Mouse (Mus musculus) ES-E14 (cell line): ENCODE data around the gene Arntl. TPM values are rescaled to one million over a fixed set of nuclear protein-coding genes. Genes with fewer than 3 reads are reported as not detected.

ENCODE experiments used
- DNase-seq: peaks from one replicate; pipeline ENCODE4 v3.0.0-alpha.2; 2013; ENCODE audit warnings: low read depth, low spot score
- H3K27ac ChIP-seq: 2 replicates; pipeline ENCODE4 v1.5.1; 2012; ENCODE audit warnings: low read depth, mild to moderate bottlenecking, low read length, moderate library complexity, mixed read lengths; ENCODE audit not compliant: poor library complexity, insufficient read depth, severe bottlenecking
- H3K36me3 ChIP-seq: 2 replicates; pipeline ENCODE4 v1.6.1; 2012; ENCODE audit warnings: mild to moderate bottlenecking, low read length, moderate library complexity, mixed read lengths; ENCODE audit not compliant: control insufficient read depth, poor library complexity, insufficient read depth, severe bottlenecking
- H3K4me1 ChIP-seq, 2 experiments: fragments of 150-350 bp in 1 of 2; sonication (generic) in 1 of 2; 2 replicates each; pipeline ENCODE4 v1.6.1; 2012; ENCODE audit warnings: low read length in 2 of 2, mild to moderate bottlenecking in 1 of 2, mixed read lengths in 1 of 2; ENCODE audit not compliant: control insufficient read depth in 2 of 2, insufficient read depth in 2 of 2, poor library complexity in 1 of 2
- H3K4me3 ChIP-seq, 2 experiments: fragments of 150-350 bp in 1 of 2; sonication (generic) in 1 of 2; 2 replicates each; pipeline ENCODE4 v1.5.1; 2012; ENCODE audit warnings: low read length in 2 of 2, low read depth in 1 of 2, mild to moderate bottlenecking in 1 of 2, mixed read lengths in 1 of 2; ENCODE audit not compliant: insufficient read depth in 1 of 2, poor library complexity in 1 of 2, severe bottlenecking in 1 of 2
- H3K9ac ChIP-seq: 2 replicates; pipeline ENCODE4 v1.6.1; 2012; ENCODE audit warnings: low read depth, mild to moderate bottlenecking, low read length, mixed read lengths; ENCODE audit not compliant: poor library complexity, insufficient read depth, severe bottlenecking
- H3K9me3 ChIP-seq: fragments of 150-350 bp; sonication (generic); 2 replicates; pipeline ENCODE4 v1.6.1; 2012; ENCODE audit warnings: low read depth, mild to moderate bottlenecking, low read length; ENCODE audit not compliant: control insufficient read depth, insufficient read depth
- CHD2 ChIP-seq: IDR thresholded peaks from 2 replicates; pipeline ENCODE4 v1.6.1; 2014; ENCODE audit warnings: mild to moderate bottlenecking, low read depth, low read length, inconsistent platforms
- HCFC1 ChIP-seq: IDR thresholded peaks from 2 replicates; pipeline ENCODE4 v1.6.1; 2012; ENCODE audit warnings: low read length, inconsistent platforms, borderline replicate concordance; ENCODE audit not compliant: insufficient read depth
- MAFK ChIP-seq: IDR thresholded peaks from 2 replicates; pipeline ENCODE4 v1.6.1; 2014; ENCODE audit warnings: mild to moderate bottlenecking, low read depth, low read length, inconsistent platforms; ENCODE audit not compliant: insufficient read depth
- ZC3H11A ChIP-seq: IDR thresholded peaks from 2 replicates; pipeline ENCODE4 v1.6.1; 2012; ENCODE audit warnings: low read depth, mild to moderate bottlenecking, inconsistent platforms, low read length, borderline replicate concordance
- ZNF384 ChIP-seq: IDR thresholded peaks from 2 replicates; pipeline ENCODE4 v1.6.1; 2012; ENCODE audit warnings: low read depth, low read length, inconsistent platforms
- in situ Hi-C, 2 experiments: fragments of 600-800 bp; cut with MboI; formaldehyde crosslinking; loops; one replicate each; pipeline ENCODE4 v1.15.1; 2025; ENCODE audit warnings: low sequenced_read_pairs in 2 of 2, inconsistent platforms in 1 of 2; ENCODE audit not compliant: unreplicated experiment in 2 of 2
- total RNA-seq: library from RNA; depleted of rRNA; stranded (reverse); fragments of 300-350 nt; gene quantifications from 2 replicates; pipeline ENCODE4 v1.2.3, GENCODE M21; 2012

Gene Arntl
- total RNA-seq, 1 experiment: 10.0 TPM

GRCm38 (mm10) chr7:113253777-113254405 is 46.6 kb downstream of the Arntl start:
- Histone ChIP-seq H3K4me3 (no peak overlapping the region), H3K9ac (no peak overlapping the region), H3K27ac (no peak overlapping the region; the same call in 1 of the 2 replicates), H3K4me1 (peaks cover 0 to 2% of the 10 kb centered on the region in 2 experiments; a peak in 2 of 4 replicates), H3K36me3 (no peaks in the 10 kb centered on the region), H3K9me3 (no peaks in the 10 kb centered on the region)
- in situ Hi-C loops: loop anchor here (5.0 to 25.0 kb wide), 3 partner anchors 109 to 342 kb away; no protein-coding TSS in a partner anchor
- DNase-seq: no peak
- TF ChIP-seq ZC3H11A: no peak
- no peak for TF ChIP-seq HCFC1
- no peak for TF ChIP-seq CHD2
- no peak for TF ChIP-seq MAFK
- no peak for TF ChIP-seq ZNF384

DNA sequence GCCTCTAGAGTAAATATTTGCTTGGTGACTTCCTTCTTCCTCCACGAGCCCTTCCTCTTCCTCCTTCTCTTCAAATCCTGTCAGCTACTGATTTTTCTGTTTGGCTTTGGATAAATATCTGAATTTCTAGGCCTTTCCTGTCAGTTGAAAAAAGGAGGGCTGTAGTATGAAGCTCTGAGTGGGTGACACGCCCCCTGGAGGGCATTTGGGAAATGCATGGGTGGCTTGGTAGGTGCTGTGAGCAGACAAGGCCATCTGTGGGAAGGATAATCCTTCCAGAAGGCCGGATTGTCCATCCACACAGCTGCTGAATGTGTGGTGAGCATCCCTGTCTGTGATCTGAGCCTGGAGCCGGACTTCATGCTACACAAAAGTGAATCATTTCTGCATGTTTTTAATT is 48.8 kb downstream of the Arntl start:
- Histone ChIP-seq H3K9me3 (no peaks in the 10 kb centered on the region), H3K9ac (no peak overlapping the region), H3K4me1 (peaks cover 0 to 4% of the 10 kb centered on the region in 2 experiments; a peak in 2 of 4 replicates), H3K36me3 (no peaks in the 10 kb centered on the region), H3K4me3 (no peak overlapping the region), H3K27ac (no peak overlapping the region)
- no peak for TF ChIP-seq ZC3H11A
- no peak for TF ChIP-seq HCFC1
- TF ChIP-seq MAFK: no peak
- no peak for TF ChIP-seq CHD2
- no peak for TF ChIP-seq ZNF384
- in situ Hi-C loops: loop anchor here (10.0 to 25.0 kb wide), 2 partner anchors 111 to 344 kb away; no protein-coding TSS in a partner anchor
- peak; percentile 62 for DNase-seq

- Histone ChIP-seq H3K4me1 (peaks cover 0 to 9% of the 10 kb centered on the region in 2 experiments; a peak in 2 of 4 replicates), H3K9ac (no peak overlapping the region), H3K27ac (no peak overlapping the region), H3K4me3 (no peak overlapping the region), H3K9me3 (no peaks in the 10 kb centered on the region), H3K36me3 (no peaks in the 10 kb centered on the region; the same call in 1 of the 2 replicates)
- in situ Hi-C loops: loop anchor here (10.0 to 25.0 kb wide), 2 partner anchors 114 to 346 kb away; no protein-coding TSS in a partner anchor
- DNase-seq: no peak
- TF ChIP-seq ZC3H11A (no peak), HCFC1 (no peak), MAFK (no peak), CHD2 (no peak)
Measured at GRCm38 (mm10) chr7:113258430-113258829, 51.2 kb downstream of the Arntl start.

DNA sequence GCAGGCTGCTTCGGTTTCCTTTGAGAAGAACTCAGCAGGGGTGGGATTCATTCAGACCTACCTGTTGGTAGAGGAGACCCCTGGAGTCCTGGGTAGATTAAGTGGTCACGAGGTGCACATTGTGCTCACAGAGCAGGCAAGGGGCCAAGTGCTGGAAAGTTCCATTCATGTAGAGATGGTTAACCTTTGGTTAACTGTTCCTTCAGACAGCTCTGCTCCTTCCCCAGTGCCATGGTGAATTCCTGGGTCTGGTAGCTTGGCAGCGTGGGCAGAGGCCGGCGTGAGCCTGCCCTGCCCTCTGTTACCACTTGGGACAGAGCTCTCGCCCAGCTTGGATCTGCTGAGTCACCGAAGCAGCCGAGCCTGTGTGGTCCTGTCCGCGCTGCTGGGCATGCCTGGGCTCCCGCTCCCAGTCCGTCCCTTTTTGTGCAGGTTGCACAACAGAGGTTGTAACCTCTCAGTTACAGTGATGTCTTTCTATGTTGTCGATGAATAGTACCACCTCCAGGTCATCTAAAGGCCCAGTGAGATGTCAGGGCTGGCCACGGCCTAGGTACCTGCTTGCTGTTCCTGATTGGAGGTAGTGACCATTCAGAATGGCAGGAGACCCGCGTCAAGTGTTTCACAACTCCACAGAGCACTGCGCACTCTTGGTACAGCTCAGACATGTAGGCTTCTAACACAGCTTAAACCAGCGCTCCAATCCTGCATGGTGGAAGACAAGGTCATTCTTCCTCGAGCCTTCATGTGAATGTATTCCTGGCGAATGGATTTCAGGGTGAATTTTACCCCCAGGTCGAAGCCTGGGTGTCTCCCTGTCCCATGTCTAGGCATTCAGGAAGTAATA is 53.3 kb downstream of the Arntl start:
- in situ Hi-C loops: loop anchor here in 1 of 2 experiments (25.0 kb wide), 1 partner anchor 348 kb away; no protein-coding TSS in a partner anchor

More for the DNA sequence above, 53.3 kb downstream of the Arntl start:
- Histone ChIP-seq H3K9ac (peak overlapping the region; percentile 49; the same call in 1 of the 2 replicates), H3K4me3 (peak overlapping the region; percentile 1 to 5; a peak in 2 of 4 replicates), H3K36me3 (no peaks in the 10 kb centered on the region; the same call in 1 of the 2 replicates), H3K9me3 (no peaks in the 10 kb centered on the region), H3K27ac (peak overlapping the region; percentile 94), H3K4me1 (peaks cover 0 to 19% of the 10 kb centered on the region in 2 experiments; a peak in 2 of 4 replicates)
- DNase-seq: peak; percentile 38
- TF ChIP-seq HCFC1 (no peak), ZNF384 (no peak), CHD2 (no peak), ZC3H11A (no peak), MAFK (peak; percentile 86)
